Mouse (Mus musculus): ENCODE results near the gene Fbf1. TPM values are rescaled to one million over a fixed set of nuclear protein-coding genes. Genes with fewer than 3 reads are reported as not detected.

The Fbf1 gene
- total RNA-seq, 1 experiment = 32.1 TPM

GRCm38 (mm10) chr11:116213877-116214510 is 46.0 kb upstream of the Fbf1 start:
- no peak for DNase-seq (ENCODE audit: low read depth, low spot score)
- H3K4me3 ChIP-seq (ENCODE audit: insufficient read depth in 1 of 2, low read depth in 1 of 2, low read length in 2 of 2, poor library complexity in 1 of 2, severe bottlenecking in 1 of 2) = no peak overlapping the region
- no peaks in the 10 kb centered on the region for H3K9me3 ChIP-seq (ENCODE audit: control insufficient read depth, insufficient read depth, low read depth, low read length)
- no peaks in the 10 kb centered on the region; the same call in 1 of the 2 replicates for H3K36me3 ChIP-seq (ENCODE audit: control insufficient read depth, insufficient read depth, low read length, poor library complexity, severe bottlenecking)
- H3K9ac ChIP-seq (ENCODE audit: insufficient read depth, low read depth, low read length, poor library complexity, severe bottlenecking) = no peak overlapping the region
- in situ Hi-C loops (cut with MboI; ENCODE audit: low sequenced_read_pairs in 2 of 2, unreplicated experiment in 2 of 2) = no loop called here
- H3K27ac ChIP-seq (ENCODE audit: insufficient read depth, low read depth, low read length, poor library complexity, severe bottlenecking) = no peak overlapping the region
- TF ChIP-seq MAFK (IDR thresholded peaks at IDR 0.05; ENCODE audit: insufficient read depth, low read depth, low read length) (no peak), ZNF384 (IDR thresholded peaks at IDR 0.05; ENCODE audit: low read depth, low read length) (no peak), ZC3H11A (IDR thresholded peaks at IDR 0.05; ENCODE audit: borderline replicate concordance, low read depth, low read length) (no peak), CHD2 (IDR thresholded peaks at IDR 0.05; ENCODE audit: low read depth, low read length) (no peak), HCFC1 (IDR thresholded peaks at IDR 0.05; ENCODE audit: borderline replicate concordance, insufficient read depth, low read length) (no peak)
- H3K4me1 ChIP-seq (ENCODE audit: control insufficient read depth in 2 of 2, insufficient read depth in 2 of 2, low read length in 2 of 2, poor library complexity in 1 of 2) = peaks cover 0 to 10% of the 10 kb centered on the region in 2 experiments; a peak in 1 of 4 replicates

DNA sequence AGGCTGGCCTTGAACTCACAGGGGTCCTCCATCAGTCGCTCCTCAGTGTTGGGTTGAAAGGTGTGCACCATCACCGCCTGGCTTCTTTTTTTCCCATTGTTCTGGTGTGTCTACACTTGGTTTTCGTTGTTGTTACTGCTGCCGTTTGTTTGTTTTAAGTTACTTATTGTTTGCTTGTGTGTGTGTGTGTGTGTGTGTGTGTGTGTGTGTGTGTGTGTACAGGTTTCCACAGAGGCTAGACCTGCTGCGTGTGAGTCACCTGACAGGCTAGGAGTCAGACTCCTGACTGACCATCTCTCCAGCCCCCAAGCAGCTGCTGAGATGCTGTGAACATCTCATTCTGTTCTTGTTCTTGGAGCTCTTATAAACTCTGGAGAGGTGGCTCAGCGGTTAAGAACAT is 44.9 kb upstream of the Fbf1 start:
- no peak overlapping the region for H3K9ac ChIP-seq (ENCODE audit: insufficient read depth, low read depth, low read length, poor library complexity, severe bottlenecking)
- DNase-seq (ENCODE audit: low read depth, low spot score) = no peak
- TF ChIP-seq CHD2 (IDR thresholded peaks at IDR 0.05; ENCODE audit: low read depth, low read length) (no peak), ZC3H11A (IDR thresholded peaks at IDR 0.05; ENCODE audit: borderline replicate concordance, low read depth, low read length) (no peak), MAFK (IDR thresholded peaks at IDR 0.05; ENCODE audit: insufficient read depth, low read depth, low read length) (no peak), HCFC1 (IDR thresholded peaks at IDR 0.05; ENCODE audit: borderline replicate concordance, insufficient read depth, low read length) (no peak), ZNF384 (IDR thresholded peaks at IDR 0.05; ENCODE audit: low read depth, low read length) (no peak)
- no peak overlapping the region for H3K4me3 ChIP-seq (ENCODE audit: insufficient read depth in 1 of 2, low read depth in 1 of 2, low read length in 2 of 2, poor library complexity in 1 of 2, severe bottlenecking in 1 of 2)
- no peaks in the 10 kb centered on the region for H3K9me3 ChIP-seq (ENCODE audit: control insufficient read depth, insufficient read depth, low read depth, low read length)
- no peaks in the 10 kb centered on the region; the same call in 1 of the 2 replicates for H3K36me3 ChIP-seq (ENCODE audit: control insufficient read depth, insufficient read depth, low read length, poor library complexity, severe bottlenecking)
- in situ Hi-C loops (cut with MboI; ENCODE audit: low sequenced_read_pairs in 2 of 2, unreplicated experiment in 2 of 2) = no loop called here
- H3K4me1 ChIP-seq (ENCODE audit: control insufficient read depth in 2 of 2, insufficient read depth in 2 of 2, low read length in 2 of 2, poor library complexity in 1 of 2) = peaks cover 0 to 10% of the 10 kb centered on the region in 2 experiments; a peak in 1 of 4 replicates
- H3K27ac ChIP-seq (ENCODE audit: insufficient read depth, low read depth, low read length, poor library complexity, severe bottlenecking) = no peak overlapping the region

GRCm38 (mm10) chr11:116210696-116211095 is 42.7 kb upstream of the Fbf1 start:
- Histone ChIP-seq H3K9me3 (ENCODE audit: control insufficient read depth, insufficient read depth, low read depth, low read length) (no peaks in the 10 kb centered on the region), H3K9ac (ENCODE audit: insufficient read depth, low read depth, low read length, poor library complexity, severe bottlenecking) (no peak overlapping the region), H3K27ac (ENCODE audit: insufficient read depth, low read depth, low read length, poor library complexity, severe bottlenecking) (no peak overlapping the region), H3K36me3 (ENCODE audit: control insufficient read depth, insufficient read depth, low read length, poor library complexity, severe bottlenecking) (no peaks in the 10 kb centered on the region; the same call in 1 of the 2 replicates), H3K4me1 (ENCODE audit: control insufficient read depth in 2 of 2, insufficient read depth in 2 of 2, low read length in 2 of 2, poor library complexity in 1 of 2) (peaks cover 0 to 10% of the 10 kb centered on the region in 2 experiments; a peak in 1 of 4 replicates), H3K4me3 (ENCODE audit: insufficient read depth in 1 of 2, low read depth in 1 of 2, low read length in 2 of 2, poor library complexity in 1 of 2, severe bottlenecking in 1 of 2) (no peak overlapping the region)
- no peak for DNase-seq (ENCODE audit: low read depth, low spot score)
- TF ChIP-seq CHD2 (IDR thresholded peaks at IDR 0.05; ENCODE audit: low read depth, low read length) (no peak), ZNF384 (IDR thresholded peaks at IDR 0.05; ENCODE audit: low read depth, low read length) (no peak), HCFC1 (IDR thresholded peaks at IDR 0.05; ENCODE audit: borderline replicate concordance, insufficient read depth, low read length) (no peak), MAFK (IDR thresholded peaks at IDR 0.05; ENCODE audit: insufficient read depth, low read depth, low read length) (no peak)
- in situ Hi-C loops (cut with MboI; ENCODE audit: low sequenced_read_pairs in 2 of 2, unreplicated experiment in 2 of 2) = no loop called here

DNA sequence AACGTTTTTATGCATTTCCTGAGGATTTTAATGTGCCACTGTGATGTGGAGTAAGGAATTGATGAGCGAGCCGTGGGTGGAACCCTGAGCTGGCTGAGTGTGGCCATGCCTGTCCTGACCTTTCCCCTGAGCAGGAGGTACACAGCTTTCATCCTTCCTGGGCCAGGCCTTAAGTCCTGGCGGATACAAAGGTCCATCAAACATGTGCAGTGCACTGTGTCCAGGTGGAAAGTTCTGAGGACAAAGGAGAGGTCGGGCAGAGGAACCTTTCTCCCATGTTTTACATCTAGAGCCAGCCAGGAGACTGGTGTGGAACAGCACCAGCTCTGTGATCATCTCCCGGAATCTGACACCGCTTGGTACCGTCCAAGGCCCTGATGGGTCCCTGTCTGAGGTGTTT is 41.3 kb upstream of the Fbf1 start:
- H3K4me3 ChIP-seq (ENCODE audit: insufficient read depth in 1 of 2, low read depth in 1 of 2, low read length in 2 of 2, poor library complexity in 1 of 2, severe bottlenecking in 1 of 2) = no peak overlapping the region
- H3K36me3 ChIP-seq (ENCODE audit: control insufficient read depth, insufficient read depth, low read length, poor library complexity, severe bottlenecking) = no peaks in the 10 kb centered on the region; the same call in 1 of the 2 replicates
- no peaks in the 10 kb centered on the region for H3K9me3 ChIP-seq (ENCODE audit: control insufficient read depth, insufficient read depth, low read depth, low read length)
- no peak for DNase-seq (ENCODE audit: low read depth, low spot score)
- no peak overlapping the region for H3K9ac ChIP-seq (ENCODE audit: insufficient read depth, low read depth, low read length, poor library complexity, severe bottlenecking)
- peaks cover 0 to 10% of the 10 kb centered on the region in 2 experiments; a peak in 1 of 4 replicates for H3K4me1 ChIP-seq (ENCODE audit: control insufficient read depth in 2 of 2, insufficient read depth in 2 of 2, low read length in 2 of 2, poor library complexity in 1 of 2)
- in situ Hi-C loops (cut with MboI; ENCODE audit: low sequenced_read_pairs in 2 of 2, unreplicated experiment in 2 of 2) = no loop called here
- TF ChIP-seq ZC3H11A (IDR thresholded peaks at IDR 0.05; ENCODE audit: borderline replicate concordance, low read depth, low read length) (no peak), ZNF384 (IDR thresholded peaks at IDR 0.05; ENCODE audit: low read depth, low read length) (no peak), CHD2 (IDR thresholded peaks at IDR 0.05; ENCODE audit: low read depth, low read length) (no peak), HCFC1 (IDR thresholded peaks at IDR 0.05; ENCODE audit: borderline replicate concordance, insufficient read depth, low read length) (no peak), MAFK (IDR thresholded peaks at IDR 0.05; ENCODE audit: insufficient read depth, low read depth, low read length) (no peak)
- no peak overlapping the region for H3K27ac ChIP-seq (ENCODE audit: insufficient read depth, low read depth, low read length, poor library complexity, severe bottlenecking)

Data from ES-E14 (cell line).